Mouse (Mus musculus) forebrain, embryonic 14.5 days (tissue): ENCODE measurements around the gene Gm26558. TPM values are rescaled to one million over a fixed set of nuclear protein-coding genes. Genes with fewer than 3 reads are reported as not detected.

Experiments
- ATAC-seq: fragments of 200-750 bp; cut with Nextera tagmentation; 2 replicates; pipeline ENCODE4 v1.8.0; 2017; ENCODE audit warnings: mild to moderate bottlenecking, moderate library complexity
- DNase-seq: peaks from one replicate; pipeline ENCODE4 v3.0.0-alpha.2; 2015; ENCODE audit warnings: low spot score
- H3K27ac ChIP-seq: fragments of 300-500 bp; sonication (generic); 2 replicates; pipeline ENCODE4 v1.5.1; 2014; ENCODE audit warnings: low read depth, mild to moderate bottlenecking, control low read depth, low read length, moderate library complexity
- H3K27me3 ChIP-seq: fragments of 300-500 bp; sonication (generic); replicated peaks from 2 replicates; pipeline ENCODE4 v1.6.1; 2014; ENCODE audit warnings: low read length, control low read depth, mixed read lengths; ENCODE audit not compliant: control insufficient read depth, insufficient read depth
- H3K36me3 ChIP-seq: fragments of 300-500 bp; sonication (generic); 2 replicates; pipeline ENCODE4 v1.6.1; 2014; ENCODE audit warnings: low read length, control low read depth; ENCODE audit not compliant: control insufficient read depth, insufficient read depth
- H3K4me1 ChIP-seq: fragments of 300-500 bp; sonication (generic); 2 replicates; pipeline ENCODE4 v1.6.1; 2014; ENCODE audit warnings: antibody characterized with exemption, low read length, control low read depth; ENCODE audit not compliant: control insufficient read depth, insufficient read depth
- H3K4me2 ChIP-seq: fragments of 300-500 bp; sonication (generic); 2 replicates; pipeline ENCODE4 v1.6.1; 2014; ENCODE audit warnings: mild to moderate bottlenecking, control low read depth, low read length
- H3K4me3 ChIP-seq: fragments of 300-500 bp; sonication (generic); 2 replicates; pipeline ENCODE4 v1.5.1; 2014; ENCODE audit warnings: low read depth, low read length, control low read depth
- H3K9ac ChIP-seq: fragments of 300-500 bp; sonication (generic); 2 replicates; pipeline ENCODE4 v1.6.1; 2014; ENCODE audit warnings: mild to moderate bottlenecking, low read length, control low read depth, moderate library complexity
- H3K9me3 ChIP-seq: fragments of 300-500 bp; sonication (generic); replicated peaks from 2 replicates; pipeline ENCODE4 v1.6.1; 2016; ENCODE audit warnings: low read length, control low read depth, mixed read lengths; ENCODE audit not compliant: control insufficient read depth
- WGBS: fragments of 180-500 bp; shearing (Covaris S2); extraction: QIAGEN DNeasy Blood & Tissue Kit; methylation state at CpG from one replicate; pipeline ENCODE4 v1.1.7; 2014; 5-methylcytosine and 5-hydroxymethylcytosine counted together
- polyA plus RNA-seq: library from polyadenylated mRNA; unstranded; fragments of >200 nt; fragmentation: Nextera tagmentation; extraction: Ambion mirVana; gene quantifications from 2 replicates; pipeline ENCODE4 v1.2.1, GENCODE M21; 2014

Gm26558 gene
- polyA plus RNA-seq, result 2.6 TPM in 2 replicates

GRCm38 (mm10) chr2:70661715-70662495 lies at the start of gene Gm26558:
TSS of gene Gm26558 (minus strand) at chr2:70662108.
- Histone ChIP-seq H3K9ac (peak within 1 kb of the TSS; percentile 93), H3K4me1 (peaks cover 7% of the 10 kb centered on the region), H3K27ac (peak within 1 kb of the TSS; percentile 81), H3K9me3 (no peaks in the 10 kb centered on the region), H3K27me3 (0 out of 2 replicates have a peak, but pooled peaks cover 5% of the 10 kb centered on the region), H3K4me2 (peak within 1 kb of the TSS; percentile 82), H3K36me3 (no peaks in the 10 kb centered on the region), H3K4me3 (peak within 1 kb of the TSS; percentile 94)
- WGBS, result under 1% methylated on average over 53 of the region's 54 CpGs
- peak; percentile 81 for ATAC-seq
- DNase-seq, result peak; percentile 28

DNA sequence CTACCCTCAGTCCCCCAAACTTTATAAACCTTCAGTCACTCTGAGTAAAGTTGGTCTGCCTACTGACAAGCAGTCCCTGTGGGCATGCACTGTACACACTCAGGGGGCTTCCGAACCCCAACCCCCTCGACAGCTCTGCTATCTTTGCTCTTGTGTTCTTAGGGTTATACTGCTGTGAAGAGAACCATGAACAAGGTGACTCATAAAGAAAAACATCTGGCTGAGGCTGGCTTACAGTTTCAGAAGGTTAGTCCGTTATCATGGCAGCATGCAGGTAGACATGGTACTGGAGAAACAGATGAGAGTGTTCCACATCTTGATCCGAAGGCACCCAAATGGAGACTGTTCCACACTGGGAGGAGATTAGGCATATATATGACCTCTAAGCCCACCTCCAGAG lies 49.0 kb upstream of the Gm26558 start:
- Histone ChIP-seq H3K27ac (no peak overlapping the region), H3K4me2 (no peak overlapping the region), H3K36me3 (peaks cover 40% of the 10 kb centered on the region), H3K4me1 (no peaks in the 10 kb centered on the region), H3K4me3 (no peak overlapping the region), H3K9me3 (no peaks in the 10 kb centered on the region), H3K9ac (no peak overlapping the region), H3K27me3 (no peaks in the 10 kb centered on the region)
- 93% methylated on average over 4 of the region's 4 CpGs for WGBS
- DNase-seq (no peak), ATAC-seq (no peak)

GRCm38 (mm10) chr2:70710236-70710635 lies 48.3 kb upstream of the Gm26558 start:
- no peak overlapping the region for H3K4me2 ChIP-seq
- DNase-seq (no peak), ATAC-seq (no peak)
- no peaks in the 10 kb centered on the region for H3K27me3 ChIP-seq
- H3K9me3 ChIP-seq, result no peaks in the 10 kb centered on the region
- no peak overlapping the region for H3K9ac ChIP-seq
- H3K36me3 ChIP-seq, result peaks cover 33% of the 10 kb centered on the region
- no peaks in the 10 kb centered on the region for H3K4me1 ChIP-seq
- 91% methylated on average over 7 of the region's 7 CpGs for WGBS
- H3K4me3 ChIP-seq, result no peak overlapping the region
- no peak overlapping the region for H3K27ac ChIP-seq

- no peak overlapping the region for H3K9ac ChIP-seq
- H3K4me3 ChIP-seq, result no peak overlapping the region
- WGBS, result 79% methylated on average over 13 of the region's 13 CpGs
- H3K9me3 ChIP-seq, result no peaks in the 10 kb centered on the region
- DNase-seq, result no peak
- no peak overlapping the region for H3K27ac ChIP-seq
- no peak overlapping the region for H3K4me2 ChIP-seq
- no peaks in the 10 kb centered on the region for H3K27me3 ChIP-seq
- H3K36me3 ChIP-seq, result peaks cover 28% of the 10 kb centered on the region
- no peak for ATAC-seq
- H3K4me1 ChIP-seq, result no peaks in the 10 kb centered on the region
Measured at GRCm38 (mm10) chr2:70708986-70709730, 47.2 kb upstream of the Gm26558 start.

DNA sequence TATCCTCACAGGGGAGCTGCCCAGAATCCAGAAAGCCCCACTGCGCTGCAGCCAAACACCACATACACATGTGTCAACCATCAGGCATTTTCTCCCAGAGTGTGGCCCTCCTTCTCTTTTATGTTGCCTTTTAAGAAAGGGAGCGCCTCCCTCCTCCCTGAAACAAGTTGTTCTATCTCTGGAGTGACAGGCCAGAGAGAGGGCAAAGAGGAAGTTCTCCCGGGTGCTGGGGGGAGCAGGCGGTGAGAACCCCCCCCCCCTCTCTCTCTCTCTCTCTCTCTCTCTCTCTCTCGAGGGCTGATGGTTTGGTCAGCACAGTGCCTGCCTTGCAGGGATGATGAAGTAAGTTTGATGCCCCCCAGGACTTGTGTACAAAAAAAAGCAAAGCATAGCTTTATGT lies 40.5 kb upstream of the Gm26558 start:
- no peaks in the 10 kb centered on the region for H3K4me1 ChIP-seq
- no peak overlapping the region for H3K27ac ChIP-seq
- DNase-seq (no peak), ATAC-seq (no peak)
- H3K9ac ChIP-seq, result no peak overlapping the region
- no peaks in the 10 kb centered on the region for H3K27me3 ChIP-seq
- 53% methylated on average over 5 of the region's 5 CpGs for WGBS
- H3K4me2 ChIP-seq, result no peak overlapping the region
- no peaks in the 10 kb centered on the region for H3K36me3 ChIP-seq
- no peaks in the 10 kb centered on the region for H3K9me3 ChIP-seq
- no peak overlapping the region for H3K4me3 ChIP-seq

GRCm38 (mm10) chr2:70701571-70701970 lies 39.7 kb upstream of the Gm26558 start:
- no peak overlapping the region for H3K4me3 ChIP-seq
- no peak for ATAC-seq
- no peaks in the 10 kb centered on the region for H3K27me3 ChIP-seq
- H3K9me3 ChIP-seq, result no peaks in the 10 kb centered on the region
- DNase-seq, result no peak
- H3K4me1 ChIP-seq, result no peaks in the 10 kb centered on the region
- no peaks in the 10 kb centered on the region for H3K36me3 ChIP-seq
- H3K9ac ChIP-seq, result no peak overlapping the region
- 69% methylated on average over 9 of the region's 9 CpGs for WGBS
- no peak overlapping the region for H3K27ac ChIP-seq
- no peak overlapping the region for H3K4me2 ChIP-seq

- H3K27me3 ChIP-seq, result no peaks in the 10 kb centered on the region
- DNase-seq (no peak), ATAC-seq (no peak)
- WGBS, result 78% methylated on average over 3 of the region's 3 CpGs
- H3K4me3 ChIP-seq, result no peak overlapping the region
- H3K9me3 ChIP-seq, result no peaks in the 10 kb centered on the region
- H3K27ac ChIP-seq, result no peak overlapping the region
- no peaks in the 10 kb centered on the region for H3K36me3 ChIP-seq
- no peak overlapping the region for H3K9ac ChIP-seq
- H3K4me2 ChIP-seq, result no peak overlapping the region
- no peaks in the 10 kb centered on the region for H3K4me1 ChIP-seq
Measured at GRCm38 (mm10) chr2:70700851-70701250, 38.9 kb upstream of the Gm26558 start.

GRCm38 (mm10) chr2:70695712-70696111 lies 33.8 kb upstream of the Gm26558 start:
- ATAC-seq (no peak), DNase-seq (no peak)
- H3K27me3 ChIP-seq, result no peaks in the 10 kb centered on the region
- no peak overlapping the region for H3K27ac ChIP-seq
- H3K4me2 ChIP-seq, result no peak overlapping the region
- H3K4me3 ChIP-seq, result no peak overlapping the region
- H3K9me3 ChIP-seq, result no peaks in the 10 kb centered on the region
- no peaks in the 10 kb centered on the region for H3K4me1 ChIP-seq
- 91% methylated on average over 10 of the region's 10 CpGs for WGBS
- no peak overlapping the region for H3K9ac ChIP-seq
- H3K36me3 ChIP-seq, result peaks cover 17% of the 10 kb centered on the region

- Histone ChIP-seq H3K9ac (no peak overlapping the region), H3K27ac (no peak overlapping the region), H3K27me3 (no peaks in the 10 kb centered on the region), H3K4me2 (no peak overlapping the region), H3K36me3 (peaks cover 64% of the 10 kb centered on the region), H3K4me3 (no peak overlapping the region), H3K4me1 (no peaks in the 10 kb centered on the region), H3K9me3 (no peaks in the 10 kb centered on the region)
- ATAC-seq (no peak), DNase-seq (no peak)
- WGBS, result 90% methylated on average over 11 of the region's 11 CpGs
Measured at GRCm38 (mm10) chr2:70690195-70690594, 28.3 kb upstream of the Gm26558 start.
